Mouse (Mus musculus): ENCODE measurements around the gene Got1.

The Got1 gene

DNA sequence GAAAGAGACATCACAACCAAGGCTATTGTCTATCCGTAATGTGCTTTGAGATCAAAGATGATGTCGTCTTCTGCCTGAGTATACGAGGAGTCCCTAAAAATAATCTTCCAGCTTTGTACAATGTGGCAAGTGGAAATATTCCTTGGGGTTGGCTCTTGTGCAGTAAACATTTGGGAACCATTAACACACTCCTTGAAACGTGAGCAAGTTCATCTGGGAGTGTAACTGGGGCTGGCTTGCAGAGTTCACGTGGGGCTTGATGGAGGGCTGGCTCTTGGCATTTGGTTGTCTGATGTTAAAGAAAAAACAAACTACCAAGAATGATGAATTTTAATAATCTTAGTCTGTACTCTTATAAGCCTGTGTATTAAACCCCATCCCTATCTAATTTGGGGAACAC is 45.0 kb downstream of the Got1 start:
- DNase-seq (ENCODE audit: low spot score), result no peak

DNA sequence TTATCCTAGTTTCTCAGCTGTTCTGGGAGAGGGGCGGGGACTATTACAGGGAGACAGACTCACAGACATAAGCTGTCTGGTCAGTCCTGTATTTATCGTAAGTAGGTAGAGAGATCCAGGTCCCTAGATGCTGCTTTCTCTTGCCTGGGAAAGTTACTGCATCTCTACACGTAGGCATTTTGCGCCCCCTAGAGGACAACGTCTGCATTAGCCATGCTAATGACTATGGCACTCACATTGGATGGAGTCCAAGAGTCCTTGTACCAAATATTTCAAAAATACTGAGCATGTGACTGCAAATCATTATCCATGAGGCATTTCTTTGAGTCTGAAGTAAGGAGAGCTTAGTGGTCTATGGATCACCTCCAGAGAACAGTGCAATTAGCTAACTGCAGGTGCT is 45.5 kb downstream of the Got1 start:
- peak; percentile 15 for DNase-seq (ENCODE audit: low spot score)

DNA sequence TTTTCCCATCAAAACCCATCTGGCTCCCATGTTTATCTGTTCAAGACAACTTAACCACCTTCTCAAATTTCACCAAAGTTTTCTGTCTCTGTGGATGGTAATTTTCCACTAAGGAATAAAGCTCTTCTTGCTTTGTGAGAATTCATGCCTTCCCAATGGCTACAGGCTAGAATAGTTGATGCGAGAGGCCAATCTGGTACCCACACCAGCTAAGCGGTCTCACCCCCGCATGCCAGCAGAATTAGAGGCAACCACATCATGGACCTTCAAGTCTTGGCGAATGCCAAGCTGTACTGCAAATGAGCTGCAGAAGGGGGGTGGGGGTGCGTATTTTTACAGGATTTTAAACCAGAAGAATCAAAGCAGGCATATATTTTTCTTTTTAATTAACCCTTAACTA is 47.0 kb downstream of the Got1 start:
- DNase-seq (ENCODE audit: low spot score), result no peak

DNA sequence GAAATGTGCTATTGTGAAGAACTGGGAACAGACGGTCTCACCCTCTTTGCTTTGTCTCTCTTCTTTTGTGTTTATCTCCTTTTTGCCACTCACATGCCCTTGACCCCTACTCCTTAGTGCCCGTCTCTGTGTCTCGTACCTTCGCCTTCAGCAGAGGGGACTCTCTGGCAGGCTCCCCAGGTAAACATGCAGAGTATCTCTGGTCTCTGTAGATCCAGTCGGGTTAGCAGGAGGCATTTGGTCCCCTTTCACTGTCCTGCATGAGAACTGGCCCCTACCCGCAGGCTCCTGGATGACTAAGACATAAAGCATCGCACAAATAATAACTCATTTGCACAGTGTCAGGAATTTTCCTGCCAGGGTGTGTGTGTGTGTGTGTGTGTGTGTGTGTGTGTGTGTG is 48.3 kb downstream of the Got1 start:
- DNase-seq (ENCODE audit: low spot score), result no peak

GRCm38 (mm10) chr19:43475642-43476041 is 48.8 kb downstream of the Got1 start:
- no peak for DNase-seq (ENCODE audit: low spot score)

DNA sequence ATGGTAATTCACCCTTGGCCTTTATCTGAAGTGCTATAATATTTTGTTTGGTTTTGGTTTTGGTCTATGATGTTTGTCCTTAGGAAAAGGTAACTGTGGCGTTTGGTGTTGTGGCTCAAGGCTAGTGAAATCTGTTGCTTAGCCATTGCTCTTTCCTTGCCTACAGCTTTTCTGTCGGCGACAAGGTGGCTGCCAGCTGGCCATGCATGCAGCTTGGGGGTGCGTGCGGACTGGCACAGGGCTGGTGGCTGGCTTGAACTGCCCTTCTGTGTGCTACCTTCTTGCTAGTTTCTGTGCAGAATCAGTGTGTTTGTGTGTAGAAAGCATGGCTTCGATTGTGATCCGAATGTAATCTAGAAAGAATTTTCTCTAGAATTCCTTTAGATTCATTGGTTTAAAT is 51.6 kb downstream of the Got1 start:
- no peak for DNase-seq (ENCODE audit: low spot score)

DNA sequence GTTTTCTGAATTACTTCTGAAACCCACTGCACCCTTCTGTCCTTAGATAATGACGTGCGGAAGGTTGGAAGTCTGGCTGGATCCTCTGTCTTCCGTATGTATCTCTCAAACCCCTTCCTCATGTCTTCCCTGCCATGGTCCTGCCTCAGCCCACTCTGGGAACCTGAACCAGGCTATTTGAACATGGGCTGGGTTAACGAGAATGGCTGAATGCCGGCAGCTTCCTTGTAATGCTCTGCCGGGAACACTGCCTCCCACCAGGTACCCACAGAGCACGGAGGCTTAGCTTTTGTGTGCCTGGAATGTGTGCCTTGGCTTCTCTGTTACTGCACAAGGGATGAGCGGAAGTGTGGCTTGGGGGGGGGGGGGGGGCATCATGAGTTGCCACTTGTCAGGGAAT is 52.1 kb downstream of the Got1 start:
- no peak for DNase-seq (ENCODE audit: low spot score)

GRCm38 (mm10) chr19:43469333-43469732 is 55.1 kb downstream of the Got1 start:
- no peak for DNase-seq (ENCODE audit: low spot score)

DNA sequence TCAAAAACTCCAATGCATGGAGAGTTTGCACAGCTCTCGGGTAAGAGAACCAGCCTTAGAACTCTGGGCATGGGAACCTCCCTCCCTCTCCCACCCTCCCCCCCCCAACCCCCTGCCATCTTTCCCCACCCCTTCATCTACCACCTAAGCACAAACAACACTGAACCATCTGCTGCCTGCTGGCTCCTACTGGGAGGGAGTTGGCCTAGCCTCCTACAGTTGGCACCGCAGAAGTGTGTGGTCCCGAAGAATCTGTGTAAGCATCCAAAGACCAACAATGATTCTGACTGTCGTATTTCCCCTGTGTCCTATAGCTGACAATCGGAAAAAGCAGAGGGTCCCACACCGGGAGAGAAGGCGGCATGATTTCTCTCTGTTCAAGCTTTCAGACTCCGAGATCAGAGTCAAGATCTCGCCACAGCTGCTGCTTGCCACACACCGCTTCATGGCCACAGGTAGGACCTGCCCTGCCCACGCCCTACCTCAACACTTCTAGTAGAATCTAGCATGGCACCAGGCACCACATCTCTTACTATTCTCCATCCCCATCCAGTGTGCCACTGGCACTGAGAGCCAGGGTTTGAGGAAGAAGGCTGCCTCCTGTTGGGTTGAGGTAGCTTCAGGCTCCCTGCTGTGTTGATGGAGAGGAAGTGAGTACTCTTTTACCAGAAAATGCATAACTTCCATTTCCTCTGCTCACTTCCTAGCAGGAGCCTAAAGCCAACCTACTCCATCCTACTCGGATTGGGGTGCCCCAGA is 56.3 kb downstream of the Got1 start:
- no peak for DNase-seq (ENCODE audit: low spot score)

DNA sequence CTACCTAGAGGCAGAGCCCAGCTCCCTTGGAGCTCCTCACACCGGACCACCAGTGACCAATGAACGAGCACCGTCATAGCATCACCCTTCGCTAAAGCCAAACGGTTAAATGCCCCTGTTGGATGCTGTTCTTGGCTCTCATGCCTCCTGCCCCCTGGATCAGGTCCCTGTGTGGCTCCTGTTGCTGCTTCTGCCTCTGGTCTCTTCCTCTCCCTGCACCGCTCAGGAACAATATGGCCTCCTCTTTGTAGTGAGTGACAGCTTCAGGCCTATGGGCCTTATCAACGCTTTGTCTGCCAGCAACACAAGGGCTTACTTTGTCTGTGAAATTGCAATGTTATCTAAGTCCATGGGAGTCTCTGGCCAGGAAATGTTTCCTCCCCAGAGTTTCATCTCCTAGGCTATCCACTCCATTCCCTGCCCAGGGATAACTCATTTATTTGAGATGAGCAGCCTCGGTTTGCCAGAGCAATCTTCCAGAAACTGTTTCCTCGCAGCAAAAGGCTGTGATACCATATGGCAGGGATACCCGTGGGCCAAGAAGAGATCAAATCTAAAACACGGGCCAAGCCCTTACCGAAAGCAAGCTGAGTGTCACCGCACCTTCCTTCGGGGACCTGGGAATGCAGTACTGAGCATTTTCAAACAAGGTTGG is 58.7 kb downstream of the Got1 start:
- no peak for DNase-seq (ENCODE audit: low spot score)

DNA sequence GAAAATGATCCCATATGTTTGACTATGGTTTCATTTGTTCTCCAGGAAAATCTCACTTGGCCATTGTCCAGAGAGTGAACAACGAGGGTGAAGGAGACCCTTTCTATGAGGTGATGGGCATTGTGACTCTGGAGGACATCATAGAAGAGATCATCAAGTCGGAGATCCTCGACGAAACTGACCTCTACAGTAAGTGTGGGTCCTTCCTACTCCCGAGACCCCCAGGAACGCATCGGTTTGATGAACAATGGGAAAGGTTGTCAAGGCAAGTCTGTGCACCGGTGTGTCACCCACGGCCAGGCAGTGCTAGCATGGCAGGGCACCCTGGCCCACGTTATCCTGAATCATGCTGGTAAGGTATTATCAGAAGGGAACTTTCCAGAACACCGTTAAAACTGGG is 59.3 kb downstream of the Got1 start:
- DNase-seq (ENCODE audit: low spot score), result no peak

DNA sequence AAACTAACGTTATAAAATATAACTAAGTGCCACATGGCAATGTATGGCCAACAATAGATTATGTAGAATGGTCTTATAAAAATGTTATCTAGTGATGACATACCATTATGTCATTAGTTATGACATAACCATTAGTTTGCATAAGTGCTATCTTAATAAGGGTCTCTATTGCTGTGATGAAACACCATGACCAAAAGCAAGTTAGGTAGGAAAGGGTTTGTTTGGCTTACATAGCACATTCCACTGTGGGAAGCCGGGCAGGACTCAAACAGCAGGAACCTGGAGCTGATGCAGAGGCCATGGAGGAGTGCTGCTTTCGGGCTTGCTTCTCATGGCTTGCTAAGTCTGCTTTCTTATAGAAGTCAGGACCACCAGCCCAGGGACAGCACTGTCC is 60.1 kb downstream of the Got1 start:
- DNase-seq (ENCODE audit: low spot score), result no peak

- no peak for DNase-seq (ENCODE audit: low spot score)
Observed at GRCm38 (mm10) chr19:43463546-43464293, 60.7 kb downstream of the Got1 start.

DNA sequence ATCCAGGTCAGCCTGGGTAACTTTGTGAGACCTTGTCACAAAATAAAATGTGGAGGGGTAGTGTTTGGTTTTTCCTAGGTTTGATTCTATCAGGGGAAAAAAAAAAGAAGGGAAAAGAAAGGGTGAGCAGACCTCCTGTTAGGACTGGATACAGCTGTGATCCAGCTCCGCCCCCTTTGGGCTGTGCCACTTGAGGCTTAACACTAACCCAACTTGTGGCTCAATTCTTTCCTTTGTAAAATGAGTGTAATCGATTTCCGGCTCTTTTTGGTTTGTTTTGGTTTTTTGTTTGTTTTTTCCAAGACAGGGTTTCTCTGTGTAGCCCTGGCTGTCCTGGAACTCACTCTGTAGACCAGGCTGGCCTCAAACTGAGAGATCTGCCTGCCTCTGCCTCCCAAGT is 62.3 kb downstream of the Got1 start:
- no peak for DNase-seq (ENCODE audit: low spot score)

DNA sequence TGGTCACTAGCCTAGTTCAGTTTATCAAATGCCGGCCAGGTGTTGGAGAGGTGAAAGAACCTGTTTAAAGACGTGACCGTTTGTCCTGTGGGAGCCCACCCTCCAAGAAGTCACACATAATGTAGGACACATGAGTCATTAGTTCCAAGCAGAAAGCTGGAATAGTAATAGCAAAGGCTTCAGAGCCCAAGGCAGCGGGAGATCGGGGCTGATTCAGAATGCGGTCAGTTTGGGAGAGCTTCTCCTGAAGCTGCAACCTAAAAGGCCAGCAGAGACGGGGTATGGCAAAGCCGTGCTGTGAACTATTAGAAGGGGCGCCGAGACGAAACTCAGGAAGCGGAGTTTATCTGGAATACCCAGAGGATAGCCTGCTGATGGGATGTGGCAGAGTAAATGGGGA is 63.9 kb downstream of the Got1 start:
- no peak for DNase-seq (ENCODE audit: low spot score)

DNA sequence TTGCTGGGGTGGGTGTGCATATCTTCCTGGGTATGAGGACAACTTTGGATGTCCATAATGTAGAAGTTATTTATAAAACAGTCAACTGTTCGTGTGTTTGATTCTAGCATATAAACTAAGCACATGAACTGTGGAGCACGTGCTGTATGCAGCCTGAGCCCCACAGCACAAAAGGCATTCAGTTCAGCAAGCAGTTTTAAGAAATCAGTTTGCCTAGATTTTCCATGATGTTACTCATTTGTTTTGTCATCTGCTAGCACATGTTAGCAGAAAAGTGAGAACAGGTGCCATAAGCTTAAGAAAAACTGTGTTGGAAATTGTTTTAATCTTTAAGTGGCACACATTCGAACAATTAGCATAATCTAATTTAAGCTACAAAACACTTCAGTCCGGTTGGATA is 64.5 kb downstream of the Got1 start:
- no peak for DNase-seq (ENCODE audit: low spot score)

DNA sequence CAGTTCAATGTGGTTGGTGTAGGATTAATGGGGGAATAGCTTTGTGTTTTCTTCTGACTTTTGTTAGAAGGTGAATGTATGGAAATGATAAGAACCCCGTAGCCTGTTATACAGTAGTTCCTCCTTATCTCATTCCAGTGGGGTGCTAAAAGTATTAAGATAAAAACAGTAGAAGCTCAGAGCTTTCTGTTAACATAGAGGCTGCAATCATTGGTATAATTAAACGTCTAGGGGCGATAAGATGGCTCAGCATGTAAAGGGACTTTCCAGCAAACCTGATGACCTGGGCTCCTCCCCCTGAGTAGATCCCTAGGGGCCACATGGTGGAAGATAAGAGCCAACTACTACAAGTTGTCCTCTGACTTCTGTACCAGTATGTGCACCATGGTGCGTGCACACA is 71.4 kb downstream of the Got1 start:
- no peak for DNase-seq (ENCODE audit: low spot score)

- DNase-seq (ENCODE audit: low spot score), result no peak
Observed at GRCm38 (mm10) chr19:43452176-43452575, 72.2 kb downstream of the Got1 start.

GRCm38 (mm10) chr19:43451563-43451962 is 72.8 kb downstream of the Got1 start:
- DNase-seq (ENCODE audit: low spot score), result no peak

All from spleen, adult 12 weeks (tissue).